19 mouse cellular contexts compared by ENCODE assay signal in the genomic region with DNA sequence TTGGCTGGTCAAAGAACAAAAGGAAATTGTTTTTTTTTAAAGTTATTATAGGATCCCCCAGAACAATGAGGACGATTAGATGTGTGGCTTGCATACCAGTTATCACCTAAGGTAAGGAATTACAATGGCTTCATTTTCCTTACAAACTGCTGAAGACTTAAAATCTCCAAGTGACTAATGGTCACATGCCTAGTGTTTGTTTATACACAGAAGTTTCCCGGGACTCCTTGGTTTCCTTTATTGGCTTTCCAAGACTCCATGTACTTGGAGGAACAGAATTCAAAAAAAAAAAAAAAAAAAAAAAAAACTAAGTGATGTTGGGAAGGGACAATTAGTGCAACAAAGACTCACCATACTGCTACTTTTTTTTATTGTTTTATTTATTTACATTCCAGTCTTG. TPM values are rescaled to one million over a fixed set of nuclear protein-coding genes. Genes with fewer than 3 reads are reported as not detected.
"Had no signal": no experiment of that assay in that cellular context is flagged by ENCODE, and none has a peak within 500 bp of the region (broad histone marks: within the 10 kb centered on the region; RNA-seq: fewer than 3 reads in every experiment).

No protein-coding gene starts in this region.

- H3K27ac ChIP-seq: liver, embryonic 14.5 days; lung, embryonic 15.5 days; midbrain, embryonic 10.5 days; midbrain, embryonic 12.5 days; neural tube, embryonic 12.5 days had no signal

- H3K4me1 ChIP-seq: midbrain, embryonic 10.5 days; midbrain, embryonic 12.5 days; neural tube, embryonic 12.5 days had no signal

- H3K4me3 ChIP-seq: lung, embryonic 15.5 days; midbrain, embryonic 10.5 days; midbrain, embryonic 12.5 days; neural tube, embryonic 12.5 days had no signal

- H3K9ac ChIP-seq: liver, embryonic 14.5 days; lung, embryonic 15.5 days; midbrain, embryonic 12.5 days; neural tube, embryonic 12.5 days had no signal

- H3K9me3 ChIP-seq: lung, embryonic 15.5 days; midbrain, embryonic 10.5 days; midbrain, embryonic 12.5 days; neural tube, embryonic 12.5 days had no signal

- H3K4me2 ChIP-seq: lung, embryonic 15.5 days; midbrain, embryonic 12.5 days; neural tube, embryonic 12.5 days had no signal

- DNase-seq: lung, adult 2 months; lung, postnatal 10 days; lung, postnatal 4 days; midbrain, embryonic 14.5 days; retina, postnatal 1 day; right cerebral cortex, adult 18-20 months; right cerebral cortex, postnatal 25 days; right cerebral cortex, postnatal 4 days; spleen, adult 18-20 months; thymus, adult 18-20 months; thymus, postnatal 14 days; thymus, postnatal 36 days had no signal

- H3K36me3 ChIP-seq: lung, embryonic 15.5 days; midbrain, embryonic 10.5 days; midbrain, embryonic 12.5 days; neural tube, embryonic 12.5 days had no signal

- H3K27me3 ChIP-seq: lung, embryonic 15.5 days; midbrain, embryonic 12.5 days; neural tube, embryonic 12.5 days had no signal

RNA-seq across cellular contexts. Expression of gene Otogl, which starts 11.9 kb away (rescaled TPM):
- total RNA-seq: megakaryocyte-erythroid progenitor cell, adult 5-6 weeks; neutrophil, adult 5-6 weeks had no signal
- polyA plus RNA-seq: midbrain, embryonic 10.5 days; midbrain, embryonic 12.5 days had no signal
